Comparison of ENCODE assay signal across 9 mouse cellular contexts in genomic region chr6:50377742-50378720, GRCm38 (mm10).
A peak's percentile ranks its signal among the peaks of the same experiment; 100 is the strongest.
DNase-seq lines count a peak whose midpoint lies in the region; ATAC-seq lines count a peak whose summit lies in the region.
"Had no signal": no experiment of that assay in that cellular context is flagged by ENCODE, and none has a peak within 500 bp of the region (broad histone marks: within the 10 kb centered on the region; RNA-seq: fewer than 3 reads in every experiment).

No protein-coding gene starts in this region.

- H3K9ac ChIP-seq in heart, embryonic 16.5 days (ENCODE audit: low read length), result no peak overlapping the region

- H3K4me1 ChIP-seq in heart, embryonic 16.5 days (ENCODE audit: control insufficient read depth, insufficient read depth, low read length), result peaks cover 27% of the 10 kb centered on the region

- ATAC-seq in CD4-positive, CD25-positive, alpha-beta regulatory T cell, adult 4 months, result peak; percentile 72
- no peak for ATAC-seq in heart, embryonic 16.5 days (replicated peaks; ENCODE audit: extremely low read depth, insufficient read depth, low FRiP score)

- peaks cover 23% of the 10 kb centered on the region for H3K79me2 ChIP-seq in macrophage (ENCODE audit: inconsistent target)

- H3K4me3 ChIP-seq in heart, embryonic 16.5 days (ENCODE audit: low read length), result no peak overlapping the region
- H3K4me3 ChIP-seq in macrophage (ENCODE audit: inconsistent target), result no peak overlapping the region

- H3K27me3 ChIP-seq in heart, embryonic 16.5 days (ENCODE audit: control insufficient read depth, insufficient read depth, low read length), result no peaks in the 10 kb centered on the region

- H3K27ac ChIP-seq in heart, embryonic 16.5 days (ENCODE audit: low read length), result peak overlapping the region; percentile 41
- peak overlapping the region; percentile 99 for H3K27ac ChIP-seq in macrophage

- intact Hi-C loops in heart, postnatal 25 days (cut with DNase I), result no loop called here

- DNase-seq in heart, adult 18-20 months, result peak; percentile 53 to 75
- DNase-seq in heart, postnatal 25 days (ENCODE audit: low spot score), result no peak
- peak; percentile 64 for DNase-seq in thymus, postnatal 4 days
- no peak for DNase-seq in ovary, postnatal 36 days (ENCODE audit: low spot score)
- DNase-seq in retina, postnatal 1 day, result no peak

- H3K36me3 ChIP-seq in heart, embryonic 16.5 days (ENCODE audit: control insufficient read depth, insufficient read depth), result no peaks in the 10 kb centered on the region
- H3K36me3 ChIP-seq in macrophage (ENCODE audit: inconsistent target), result no peaks in the 10 kb centered on the region
- H3K36me3 ChIP-seq: G1E had no signal

- WGBS in heart, embryonic 16.5 days, result 58% methylated on average over 21 of the region's 21 CpGs
- 7% methylated on average over 18 of the region's 21 CpGs for WGBS in macrophage (ENCODE audit: missing documents)

- no peaks in the 10 kb centered on the region for H3K9me3 ChIP-seq in heart, embryonic 16.5 days (replicated peaks; ENCODE audit: control insufficient read depth, low read length)
- H3K9me3 ChIP-seq: G1E had no signal

- no peak overlapping the region for H3K4me2 ChIP-seq in heart, embryonic 16.5 days (ENCODE audit: low read depth, low read length)

Comparison
In these comparisons a context has a peak if more than half of its experiments do, and no peak if none do; other contexts are left out.
1. DNase-seq: peak in heart, adult 18-20 months (2 of 2) and thymus, postnatal 4 days (single experiment); none in heart, postnatal 25 days (single experiment), ovary, postnatal 36 days (single experiment) and retina, postnatal 1 day (single experiment).